Mouse (Mus musculus): Measurements from ENCODE around the gene Ppp1cc. TPM values are rescaled to one million over a fixed set of nuclear protein-coding genes. Genes with fewer than 3 reads are reported as not detected.
"Not testable (repeated sequence)": the region's sequence is repeated elsewhere in the genome, so short reads cannot be mapped to it uniquely, and the experiment has no call there.

Gene Ppp1cc
- total RNA-seq, 2 experiments from 2014 or later: 125 to 143 TPM

GRCm38 (mm10) chr5:122210890-122211289 is 52.8 kb downstream of the Ppp1cc start:
- DNase-seq (ENCODE audit: low spot score): no peak

DNA sequence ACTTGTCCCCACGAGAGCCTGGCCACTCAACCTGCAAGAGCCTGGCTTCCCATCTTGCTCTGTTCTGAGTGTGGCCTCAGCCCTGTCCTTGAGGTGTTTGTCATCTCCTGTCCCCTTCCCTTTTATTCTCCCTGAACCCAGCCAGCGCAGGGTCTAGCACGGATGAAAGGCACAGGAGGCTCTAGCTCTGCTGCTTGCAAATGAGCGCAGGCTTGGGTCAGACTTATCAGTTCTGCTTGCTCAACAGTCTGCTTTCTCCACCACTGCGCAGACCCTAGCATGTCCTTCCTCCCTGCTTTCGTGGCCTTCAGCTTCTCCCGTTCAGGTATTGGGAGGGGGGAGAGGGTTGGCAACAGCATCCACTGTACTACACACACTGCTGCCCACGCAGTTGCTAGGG is 54.0 kb downstream of the Ppp1cc start:
- no peak for DNase-seq (ENCODE audit: low spot score)

- DNase-seq (ENCODE audit: low spot score): not testable (repeated sequence)
Observed at GRCm38 (mm10) chr5:122212820-122213219, 54.7 kb downstream of the Ppp1cc start.

GRCm38 (mm10) chr5:122213861-122214260 is 55.8 kb downstream of the Ppp1cc start:
- DNase-seq (ENCODE audit: low spot score): no peak

DNA sequence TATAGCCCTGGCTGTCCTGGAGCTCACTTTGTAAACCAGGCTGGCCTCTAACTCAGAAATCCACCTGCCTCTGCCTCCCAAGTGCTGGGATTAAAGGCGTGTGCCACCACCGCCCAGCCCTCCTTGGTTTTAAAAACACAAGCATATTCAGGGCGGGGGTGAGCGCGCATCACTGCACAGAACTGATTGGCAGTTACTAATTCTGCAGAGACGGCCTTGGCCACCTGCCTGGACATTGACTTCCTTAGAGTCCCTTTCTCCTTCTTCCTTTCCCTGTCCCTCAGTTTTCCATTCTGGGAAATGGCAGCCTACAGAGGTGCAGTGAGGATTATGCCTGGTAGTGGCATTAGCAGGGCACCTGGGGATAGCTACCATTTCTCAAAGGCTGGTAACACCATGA is 59.6 kb downstream of the Ppp1cc start:
- no peak for DNase-seq (ENCODE audit: low spot score)

DNA sequence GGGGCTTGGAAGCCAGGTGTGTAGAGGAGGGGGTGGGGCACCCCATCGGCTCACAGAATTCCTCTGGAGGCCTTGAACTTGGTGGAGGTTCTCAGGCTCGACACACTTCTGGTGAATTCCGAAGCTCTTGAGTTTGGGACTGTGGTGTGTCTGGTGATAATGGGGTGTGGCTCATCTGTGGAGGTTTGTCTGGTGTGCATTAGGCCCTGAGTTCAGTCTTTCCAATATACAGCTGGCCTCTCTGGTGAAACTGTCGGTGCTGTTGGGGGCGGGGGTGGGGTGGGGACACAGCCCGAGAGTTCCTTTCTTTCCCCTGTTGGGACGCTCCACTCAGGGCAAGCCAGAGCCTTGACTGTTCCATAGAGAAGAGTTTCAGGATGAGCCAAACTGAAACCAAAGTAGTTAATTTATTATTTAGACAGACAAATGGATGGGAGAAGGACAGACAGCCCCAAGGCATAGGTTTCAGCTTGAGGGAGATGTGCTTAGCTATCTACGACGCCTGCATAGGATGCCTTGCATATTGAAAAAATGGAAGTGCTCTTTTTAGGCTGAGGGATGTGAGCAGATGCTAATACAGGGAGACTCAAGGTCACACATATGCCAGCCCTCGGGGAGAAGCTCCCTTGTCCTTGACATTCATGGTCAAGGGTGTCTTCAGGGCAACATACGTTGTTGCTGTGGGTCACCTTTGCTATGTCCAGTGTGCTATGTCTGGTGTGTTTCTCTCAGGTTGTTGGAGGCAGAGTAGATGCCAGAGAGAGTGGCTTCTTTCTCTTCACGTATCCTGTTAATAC is 60.2 kb downstream of the Ppp1cc start:
- no peak for DNase-seq (ENCODE audit: low spot score)

DNA sequence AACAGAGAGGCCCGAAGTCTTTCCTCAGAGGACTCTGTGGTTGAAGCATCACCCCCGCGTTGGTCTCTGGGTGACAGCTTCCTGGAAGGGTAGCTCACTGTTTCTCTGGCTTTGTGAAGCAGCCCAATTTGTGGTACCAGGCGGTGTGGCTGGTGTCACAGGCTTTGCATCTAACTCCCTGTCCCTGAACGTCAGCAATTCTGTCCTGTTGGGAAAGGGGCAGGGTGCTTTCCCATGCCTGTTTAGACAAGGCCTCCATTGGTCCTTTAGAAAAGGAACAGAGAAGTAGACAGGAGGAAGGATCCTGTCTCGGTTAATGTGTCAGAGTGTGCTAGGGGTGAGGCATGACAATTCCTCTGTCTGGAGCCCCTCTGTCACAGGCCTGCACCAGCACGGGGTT is 60.9 kb downstream of the Ppp1cc start:
- DNase-seq (ENCODE audit: low spot score): no peak

DNA sequence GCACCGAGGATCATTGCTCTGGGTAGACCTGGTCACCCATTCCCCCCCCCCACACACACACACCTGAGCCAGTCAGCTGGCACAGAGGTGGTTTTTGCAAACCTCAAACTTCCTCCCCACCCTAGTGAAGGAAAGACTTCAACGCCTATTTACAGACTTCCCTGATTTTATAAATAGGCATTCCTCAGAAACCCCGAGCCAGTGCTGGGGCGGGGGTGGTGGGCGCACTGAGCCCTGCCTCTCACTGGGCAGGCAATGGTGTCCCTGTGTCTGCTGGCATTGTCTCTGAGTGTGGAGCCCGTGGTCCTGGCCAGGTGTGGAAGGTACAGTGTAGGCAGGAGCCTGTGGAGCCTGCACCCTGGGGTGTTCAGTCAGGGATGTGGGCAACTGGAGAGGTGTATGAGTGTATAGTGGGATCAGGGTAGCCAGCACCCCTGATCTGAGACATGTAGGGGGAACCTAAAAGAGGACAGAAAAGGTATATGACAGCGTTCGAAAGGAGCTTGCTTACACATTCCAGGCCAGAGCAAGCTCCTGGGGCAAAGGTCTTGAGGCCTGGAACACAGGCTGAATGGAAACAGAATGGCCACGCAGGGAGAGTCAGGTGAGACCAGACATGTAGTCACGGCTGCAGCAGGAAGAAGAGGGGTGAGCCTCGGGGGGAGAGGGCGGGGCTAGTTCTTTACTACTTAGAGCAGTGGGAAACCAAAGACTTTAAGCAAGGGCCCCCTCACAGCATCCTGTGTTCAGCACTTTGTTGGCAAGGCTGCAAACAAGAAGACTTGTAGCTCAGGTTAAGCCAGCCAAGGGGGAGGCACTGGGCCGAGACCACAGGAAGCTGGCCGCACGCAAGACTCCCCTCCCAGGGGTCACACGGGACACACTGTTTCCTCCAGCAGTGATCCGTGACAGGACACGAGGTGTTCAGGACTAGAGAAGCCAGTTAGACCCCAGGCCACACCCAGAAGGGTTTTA is 61.9 kb downstream of the Ppp1cc start:
- DNase-seq (ENCODE audit: low spot score): no peak

- DNase-seq (ENCODE audit: low spot score): no peak
Observed at GRCm38 (mm10) chr5:122221085-122221484, 63.0 kb downstream of the Ppp1cc start.

GRCm38 (mm10) chr5:122224291-122224690 is 66.2 kb downstream of the Ppp1cc start:
- no peak for DNase-seq (ENCODE audit: low spot score)

Other genes with a start within 250 kb of the Ppp1cc start
- gene Cux2, start 108.2 kb upstream of the Ppp1cc start, total RNA-seq (2021): 1 to 10 TPM; 4.4 to 4.7 TPM
- gene Myl2, start 57.3 kb upstream of the Ppp1cc start, total RNA-seq (2021): 1,000 to 10,000 TPM; 1,098 to 1,338 TPM
- gene Ccdc63, start 17.5 kb upstream of the Ppp1cc start, total RNA-seq (2021): not detected
- gene Hvcn1, start 48.5 kb downstream of the Ppp1cc start, total RNA-seq (2021): 1 to 10 TPM in 1 of 2 experiments, under 1 TPM in 1; 0.80 to 1.2 TPM
- 1 to 10 TPM; 1.3 to 2.0 TPM for gene Tctn1, start 106.2 kb downstream of the Ppp1cc start, total RNA-seq (2021)
- gene Pptc7, start 126.1 kb downstream of the Ppp1cc start, total RNA-seq (2021): 10 to 100 TPM; 91.6 to 96.4 TPM
- under 1 TPM; 0.27 to 0.69 TPM for gene Rad9b, start 196.0 kb downstream of the Ppp1cc start, total RNA-seq (2021)
- 10 to 100 TPM; 43.7 to 48.5 TPM for gene Vps29, start 196.1 kb downstream of the Ppp1cc start, total RNA-seq (2021)
- gene Gpn3, start 213.6 kb downstream of the Ppp1cc start, total RNA-seq (2021): 10 to 100 TPM; 32.8 to 35.3 TPM
- 1 to 10 TPM; 4.5 to 5.4 TPM for gene Fam216a, start 214.1 kb downstream of the Ppp1cc start, total RNA-seq (2021)
- gene Arpc3, start 233.6 kb downstream of the Ppp1cc start, total RNA-seq (2021): 10 to 100 TPM; 54.0 to 63.0 TPM

All from gastrocnemius, adult 18-20 months (tissue).